Mouse (Mus musculus) kidney, adult 2 months (tissue): Measurements from ENCODE around the gene Tspear. TPM values are rescaled to one million over a fixed set of nuclear protein-coding genes. Genes with fewer than 3 reads are reported as not detected.
"Not testable (repeated sequence)": the region's sequence is repeated elsewhere in the genome, so short reads cannot be mapped to it uniquely, and the experiment has no call there.

Experiments
- DNase-seq: peaks from one replicate; pipeline ENCODE4 v3.0.0; 2021
- H3K27ac ChIP-seq: fragments of 200-500 bp; 2 replicates; pipeline ENCODE4 v1.5.1; 2012; ENCODE audit warnings: low read depth, low read length, control low read depth, inconsistent platforms; ENCODE audit not compliant: insufficient read depth
- H3K27me3 ChIP-seq: fragments of 200-500 bp; replicated peaks from 2 replicates; pipeline ENCODE4 v1.6.1; 2012; ENCODE audit warnings: mild to moderate bottlenecking, moderate library complexity, low read length, inconsistent platforms; ENCODE audit not compliant: control insufficient read depth, insufficient read depth
- H3K36me3 ChIP-seq: fragments of 200-500 bp; 2 replicates; pipeline ENCODE4 v1.6.1; 2012; ENCODE audit warnings: mild to moderate bottlenecking, moderate library complexity, low read length, inconsistent platforms; ENCODE audit not compliant: control insufficient read depth, insufficient read depth
- H3K4me1 ChIP-seq: fragments of 200-500 bp; 2 replicates; pipeline ENCODE4 v1.6.1; 2011; ENCODE audit warnings: low read length; ENCODE audit not compliant: control insufficient read depth, insufficient read depth
- H3K4me3 ChIP-seq: fragments of 200-500 bp; 2 replicates; pipeline ENCODE4 v1.5.1; 2011; ENCODE audit warnings: mild to moderate bottlenecking, low read depth, low read length, control low read depth; ENCODE audit not compliant: insufficient read depth
- CTCF ChIP-seq: fragments of 200-500 bp; conservative IDR thresholded peaks from 2 replicates; pipeline ENCODE4 v1.5.1; 2011; ENCODE audit warnings: low read depth, mild to moderate bottlenecking, control low read depth, low read length, moderate library complexity, mixed read lengths; ENCODE audit not compliant: insufficient read depth, insufficient read length
- POLR2A ChIP-seq: fragments of 200-500 bp; IDR thresholded peaks from one replicate; pipeline ENCODE4 v1.6.1; 2011; ENCODE audit warnings: low read depth, low read length, control low read depth
- WGBS: fragments of 180-500 bp; shearing (Covaris S2); methylation state at CpG from one replicate; pipeline ENCODE4 v1.1.7; 2018; 5-methylcytosine and 5-hydroxymethylcytosine counted together
- polyA plus RNA-seq: library from polyadenylated mRNA; depleted of rRNA; stranded (reverse); fragments of >200 nt; gene quantifications from 2 replicates; pipeline ENCODE4 v1.2.3, GENCODE M21; 2012

The Tspear gene
- polyA plus RNA-seq, 1 experiment = 1.2 TPM

- Histone ChIP-seq H3K36me3 (no peaks in the 10 kb centered on the region), H3K27me3 (no peaks in the 10 kb centered on the region), H3K27ac (no peak overlapping the region), H3K4me1 (no peaks in the 10 kb centered on the region), H3K4me3 (no peak overlapping the region)
- WGBS = 93% methylated on average over 1 of the region's 1 CpGs
- no peak for DNase-seq
- TF ChIP-seq POLR2A (no peak), CTCF (no peak)
These were observed 49.6 kb downstream of the Tspear start for GRCm38 (mm10) chr10:77735928-77736327.

GRCm38 (mm10) chr10:77738929-77739328 lies 52.6 kb downstream of the Tspear start:
- Histone ChIP-seq H3K4me3 (no peak overlapping the region), H3K27ac (no peak overlapping the region), H3K4me1 (no peaks in the 10 kb centered on the region), H3K36me3 (no peaks in the 10 kb centered on the region), H3K27me3 (no peaks in the 10 kb centered on the region)
- DNase-seq = no peak
- TF ChIP-seq POLR2A (no peak), CTCF (no peak)
- WGBS = 73% methylated on average over 4 of the region's 4 CpGs

DNA sequence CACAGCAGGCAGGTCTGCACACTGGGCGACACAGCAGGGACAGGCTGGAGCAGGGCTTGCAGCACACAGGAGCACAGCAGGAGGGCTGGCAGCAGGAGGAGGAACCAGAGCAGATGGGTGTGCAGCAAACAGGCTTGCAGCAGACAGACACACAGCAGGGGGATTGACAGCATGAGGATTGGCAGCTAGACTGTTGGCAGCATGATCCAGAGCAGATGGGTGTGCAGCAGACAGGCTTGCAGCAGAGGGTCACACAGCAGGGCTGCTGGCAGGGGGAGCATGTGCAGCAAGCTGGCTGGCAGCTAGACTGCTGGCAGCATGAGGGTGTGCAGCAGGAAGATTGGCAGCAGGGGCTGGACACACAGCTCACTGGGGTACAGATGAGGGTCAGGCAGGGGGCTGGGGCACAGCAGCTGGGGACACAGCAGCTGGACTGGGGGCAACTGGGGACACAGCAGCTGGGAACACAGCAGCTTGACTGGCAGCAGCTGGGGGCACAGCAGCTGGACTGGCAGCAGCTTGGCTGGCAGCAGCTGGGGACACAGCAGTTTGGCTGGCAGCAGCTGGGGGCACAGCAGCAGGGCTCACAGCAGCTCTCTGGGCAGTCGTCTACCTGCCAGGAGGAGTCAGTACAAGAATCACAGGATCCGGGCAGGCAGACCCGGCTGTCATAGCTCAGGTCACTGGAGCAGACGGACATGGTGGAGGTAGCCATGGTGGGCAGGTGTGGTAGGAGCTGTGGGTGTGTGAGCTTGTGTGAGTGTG lies 55.7 kb downstream of the Tspear start, which contains the start of gene Gm18596:
Gm18596 (minus strand) TSS at position 715 of the 765 bp plus-strand sequence.
- not testable (repeated sequence) for H3K4me1 ChIP-seq, H3K27ac ChIP-seq, H3K36me3 ChIP-seq, H3K4me3 ChIP-seq, DNase-seq, H3K27me3 ChIP-seq
- WGBS = 57% methylated on average over 5 of the region's 5 CpGs

DNA sequence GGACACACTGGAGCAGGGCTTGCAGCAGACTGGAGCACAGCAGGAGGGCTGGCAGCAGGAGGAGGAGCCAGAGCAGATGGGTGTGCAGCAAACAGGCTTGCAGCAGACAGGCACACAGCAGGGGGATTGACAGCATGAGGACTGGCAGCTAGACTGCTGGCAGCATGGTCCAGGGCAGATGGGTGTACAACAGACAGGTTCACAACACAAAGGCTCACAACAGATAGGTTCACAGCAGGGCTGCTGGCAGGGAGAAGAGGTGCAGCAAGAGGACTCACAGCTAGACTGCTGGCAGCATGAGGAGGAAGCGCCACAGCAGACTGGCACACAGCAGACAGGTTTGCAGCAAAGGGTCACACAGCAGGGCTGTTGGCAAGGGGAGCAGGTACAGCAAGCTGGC lies 64.3 kb downstream of the Tspear start:
- not testable (repeated sequence) for DNase-seq, H3K4me3 ChIP-seq, H3K27ac ChIP-seq, H3K27me3 ChIP-seq, H3K36me3 ChIP-seq, H3K4me1 ChIP-seq
- 84% methylated on average over 1 of the region's 1 CpGs for WGBS

DNA sequence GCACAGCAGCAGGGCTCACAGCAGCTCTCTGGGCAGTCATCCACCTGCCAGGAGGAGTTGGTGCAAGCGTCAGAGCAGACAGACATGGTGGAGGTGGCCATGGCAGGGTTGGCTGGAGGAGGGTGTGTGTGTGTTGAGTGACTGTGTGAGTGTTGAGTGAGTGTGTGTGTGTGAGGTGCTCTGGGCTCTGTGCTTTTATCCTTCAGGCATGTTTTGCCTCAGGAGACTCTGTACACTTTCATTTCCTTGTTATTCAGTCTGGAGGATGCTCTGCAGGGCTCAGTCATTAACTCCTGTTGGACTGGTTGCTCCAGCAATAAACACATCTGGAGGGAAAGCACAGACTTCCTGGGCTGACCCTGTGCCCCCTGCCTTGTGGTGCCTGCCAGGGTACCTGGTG lies 64.9 kb downstream of the Tspear start, which contains the start of gene Gm9736:
Gm9736 (minus strand) TSS at position 101 of the 400 bp plus-strand sequence.
- H3K27ac ChIP-seq, H3K27me3 ChIP-seq, H3K4me1 ChIP-seq, H3K36me3 ChIP-seq, DNase-seq, H3K4me3 ChIP-seq: not testable (repeated sequence)
- 67% methylated on average over 1 of the region's 1 CpGs for WGBS

GRCm38 (mm10) chr10:77752312-77752711 lies 65.9 kb downstream of the Tspear start:
- H3K27me3 ChIP-seq, H3K27ac ChIP-seq, DNase-seq, H3K36me3 ChIP-seq, H3K4me3 ChIP-seq, H3K4me1 ChIP-seq: not testable (repeated sequence)
- WGBS = 62% methylated on average over 3 of the region's 3 CpGs

DNA sequence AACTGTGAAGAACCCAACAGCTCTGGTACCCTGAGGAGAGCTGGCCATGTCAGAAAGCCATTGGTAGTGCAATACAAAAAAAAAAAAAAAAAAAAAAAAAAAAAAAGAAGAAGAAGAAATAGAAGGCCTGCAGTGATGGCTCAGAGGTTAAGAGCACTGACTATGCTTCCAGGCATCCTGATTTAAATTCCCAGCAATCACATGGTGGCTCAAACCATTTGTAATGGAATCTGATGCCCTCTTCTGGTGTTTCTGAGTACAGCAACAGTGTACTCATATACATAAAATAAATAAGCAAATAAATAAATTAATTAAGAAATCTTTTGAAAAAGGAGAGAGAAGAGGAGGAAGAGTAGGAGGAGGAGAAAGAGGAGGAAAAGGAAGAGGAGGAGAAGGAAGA lies 67.1 kb downstream of the Tspear start:
- no peak for TF ChIP-seq POLR2A
- TF ChIP-seq CTCF = no peak
- H3K36me3 ChIP-seq = no peaks in the 10 kb centered on the region
- H3K4me1 ChIP-seq = no peaks in the 10 kb centered on the region
- H3K27ac ChIP-seq = no peak overlapping the region
- DNase-seq = no peak
- H3K27me3 ChIP-seq = no peaks in the 10 kb centered on the region
- no peak overlapping the region for H3K4me3 ChIP-seq

DNA sequence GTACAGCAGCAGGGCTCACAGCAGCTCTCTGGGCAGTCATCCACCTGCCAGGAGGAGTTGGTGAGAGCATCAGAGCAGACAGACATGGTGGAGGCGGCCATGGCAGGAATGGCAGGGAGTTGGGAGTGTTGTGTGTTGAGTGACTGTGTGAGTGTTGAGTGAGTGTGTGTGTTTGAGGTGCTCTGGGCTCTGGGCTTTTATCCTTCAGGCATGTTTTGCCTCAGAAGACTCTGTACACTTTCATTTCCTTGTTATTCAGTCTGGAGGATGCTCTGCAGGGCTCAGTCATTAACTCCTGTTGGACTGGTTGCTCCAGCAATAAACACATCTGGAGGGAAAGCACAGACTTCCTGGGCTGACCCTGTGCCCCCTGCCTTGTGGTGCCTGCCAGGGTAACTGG lies 73.2 kb downstream of the Tspear start, which contains the start of gene Gm3233:
Gm3233 (minus strand) TSS at position 101 of the 400 bp plus-strand sequence.
- not testable (repeated sequence) for DNase-seq, H3K36me3 ChIP-seq, H3K27ac ChIP-seq, H3K4me1 ChIP-seq, H3K4me3 ChIP-seq, H3K27me3 ChIP-seq
- WGBS = no CpG with 5 or more reads among the region's 1 CpGs
